Mouse (Mus musculus): ENCODE measurements at regions not wholly inside any gene's neighbourhood (a gene's known extent, or its start where the extent isn't known, plus 50 kb on each side); places are given as distances from the start of the nearest gene placed in this dataset.

DNA sequence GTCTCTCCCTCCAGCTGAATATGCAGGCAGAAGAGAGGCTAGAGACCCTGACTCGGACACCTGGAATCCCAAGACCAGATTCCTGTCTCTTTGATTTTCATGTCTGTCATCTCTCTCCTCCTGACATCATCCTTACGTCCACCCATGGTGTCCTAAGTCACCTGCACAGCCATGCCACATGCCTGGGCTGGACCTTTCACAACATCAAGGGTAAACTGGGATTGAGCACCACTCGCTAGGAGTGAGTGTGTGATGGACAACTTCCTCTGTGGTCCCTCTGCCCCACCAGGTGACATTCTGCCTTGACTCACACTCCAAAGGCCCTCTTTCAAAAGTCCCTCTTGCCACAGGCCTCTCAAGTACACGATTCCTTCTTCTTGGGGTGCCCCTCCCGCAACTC, 244.1 kb downstream of the Bcl11b start:
- no peak for DNase-seq (ENCODE audit: low spot score in 2 of 2)

DNA sequence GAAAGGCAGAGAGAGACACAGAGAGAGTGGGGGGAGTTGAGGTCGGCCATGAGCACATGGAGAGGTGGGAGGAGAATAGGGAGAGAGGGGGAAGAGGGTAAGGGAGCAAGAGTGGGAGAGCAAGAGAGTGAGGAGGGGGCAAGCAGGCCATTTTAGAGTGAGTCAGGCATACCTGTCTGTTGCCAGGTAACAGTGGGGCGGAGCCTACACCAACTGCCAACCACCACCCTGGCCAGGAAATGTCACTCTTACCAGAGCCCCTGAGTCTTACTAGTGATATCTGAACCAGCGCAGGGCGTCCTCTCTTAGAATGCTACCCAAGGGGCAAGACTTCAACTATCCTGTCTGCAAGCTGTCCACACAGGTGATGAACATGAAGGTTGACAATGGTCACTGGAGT, 243.5 kb downstream of the Bcl11b start:
- no peak for DNase-seq (ENCODE audit: low spot score in 2 of 2)

GRCm38 (mm10) chr12:107762140-107762539, 241.3 kb downstream of the Bcl11b start:
- DNase-seq (ENCODE audit: low spot score in 2 of 2): no peak

DNA sequence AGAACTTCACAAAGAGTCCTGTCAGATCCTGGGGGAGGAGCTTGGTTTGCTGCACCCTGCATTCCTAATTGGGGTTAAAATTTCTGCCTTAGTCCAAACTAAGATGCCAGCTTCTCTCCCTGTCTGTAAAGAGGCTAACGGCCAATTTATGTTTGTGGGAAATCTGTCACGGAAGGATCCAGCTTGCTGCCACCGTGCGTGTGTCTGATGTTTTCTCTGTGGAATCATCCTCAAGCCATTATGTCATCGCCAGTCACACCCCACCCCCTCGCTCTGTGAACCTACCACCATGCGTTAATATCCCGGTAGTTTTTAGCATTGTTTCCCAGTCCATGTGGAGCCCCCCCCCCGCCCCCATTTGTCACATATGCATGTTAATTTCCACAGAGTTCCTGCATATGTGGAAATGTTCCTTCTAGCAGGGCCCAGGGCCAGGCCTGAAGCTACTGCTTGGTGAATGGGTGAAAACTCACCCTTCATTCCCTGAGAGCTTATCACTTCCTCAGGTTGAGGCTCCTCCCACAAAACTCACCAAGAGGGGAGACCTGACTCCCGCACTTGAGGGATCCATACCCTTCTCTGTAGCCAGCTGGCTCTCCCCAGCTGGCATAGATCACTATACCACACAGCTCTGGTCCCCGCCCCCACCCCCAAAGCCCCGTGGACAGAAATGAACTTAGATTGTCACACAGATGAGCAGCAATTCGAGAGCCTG, 233.4 kb downstream of the Bcl11b start:
- no peak for DNase-seq (ENCODE audit: low spot score in 2 of 2)

GRCm38 (mm10) chr12:107770516-107770836, 232.9 kb downstream of the Bcl11b start:
- no peak for DNase-seq (ENCODE audit: low spot score in 2 of 2)

- no peak for DNase-seq (ENCODE audit: low spot score in 2 of 2)
Measured at GRCm38 (mm10) chr12:107771325-107771724, 232.1 kb downstream of the Bcl11b start.

GRCm38 (mm10) chr12:107771809-107772208, 231.6 kb downstream of the Bcl11b start:
- DNase-seq (ENCODE audit: low spot score in 2 of 2): no peak

GRCm38 (mm10) chr12:107778046-107778445, 225.4 kb downstream of the Bcl11b start:
- DNase-seq (ENCODE audit: low spot score in 2 of 2): no peak

DNA sequence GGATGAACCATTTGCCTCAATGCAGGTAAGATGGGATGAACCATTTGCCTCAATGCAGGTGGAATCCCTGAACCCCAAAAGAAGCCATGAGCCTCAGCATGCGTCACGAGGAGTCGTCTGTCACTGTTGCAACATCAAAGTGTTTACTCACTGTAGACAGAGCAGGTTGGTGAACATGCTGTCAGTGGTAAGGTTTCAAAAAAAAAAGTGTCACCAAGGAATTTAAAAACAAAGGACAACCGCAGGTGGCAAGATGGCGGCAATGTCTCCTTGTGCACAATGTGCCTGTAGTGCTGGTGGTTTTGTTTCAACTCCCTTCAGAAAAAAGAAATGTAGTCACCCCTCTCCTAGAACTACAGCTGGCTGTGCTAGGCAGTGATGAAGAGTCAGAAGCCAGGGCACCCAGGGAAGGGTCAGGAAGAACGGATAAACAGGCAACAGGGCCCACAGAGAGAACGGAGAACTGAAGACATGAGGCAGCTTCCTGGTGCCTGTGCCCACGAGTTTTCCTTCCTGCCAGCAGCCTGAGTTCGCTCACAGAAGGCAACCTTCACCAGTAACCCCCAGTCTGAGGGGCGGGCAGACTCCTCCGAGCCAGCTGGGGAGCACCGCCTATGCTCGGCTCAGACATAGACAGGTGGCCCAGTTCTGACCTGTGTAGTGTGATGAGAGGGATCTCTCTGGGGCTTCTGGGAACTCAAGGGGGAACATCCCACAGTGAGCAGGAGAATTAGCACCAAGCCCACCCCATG, 223.9 kb downstream of the Bcl11b start:
- DNase-seq (ENCODE audit: low spot score in 2 of 2): no peak

DNA sequence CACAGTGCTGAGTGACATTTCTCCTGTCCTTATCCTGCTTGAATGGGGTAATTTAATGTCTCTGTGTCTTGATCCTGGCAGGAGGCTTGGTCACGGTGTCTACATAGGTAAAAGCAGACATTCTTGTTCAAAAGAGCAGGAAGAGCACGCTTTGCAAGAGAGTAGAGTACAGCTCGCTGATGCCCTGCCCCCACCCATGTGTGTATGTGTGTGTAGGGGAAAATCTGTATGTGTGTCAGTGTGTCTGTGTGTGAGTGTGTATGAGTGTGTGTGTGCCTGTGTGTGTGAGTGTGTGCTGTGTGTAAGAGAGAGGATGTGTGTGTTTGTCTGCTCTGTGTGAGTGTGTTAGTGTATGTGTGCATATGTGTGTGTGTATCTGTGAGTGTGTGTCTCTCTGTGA, 221.3 kb downstream of the Bcl11b start:
- DNase-seq (ENCODE audit: low spot score in 2 of 2): no peak

- DNase-seq (ENCODE audit: low spot score in 2 of 2): no peak
Measured at GRCm38 (mm10) chr12:107783831-107784230, 219.6 kb downstream of the Bcl11b start.

- no peak for DNase-seq (ENCODE audit: low spot score in 2 of 2)
Measured at GRCm38 (mm10) chr12:107789818-107790217, 213.6 kb downstream of the Bcl11b start.

DNA sequence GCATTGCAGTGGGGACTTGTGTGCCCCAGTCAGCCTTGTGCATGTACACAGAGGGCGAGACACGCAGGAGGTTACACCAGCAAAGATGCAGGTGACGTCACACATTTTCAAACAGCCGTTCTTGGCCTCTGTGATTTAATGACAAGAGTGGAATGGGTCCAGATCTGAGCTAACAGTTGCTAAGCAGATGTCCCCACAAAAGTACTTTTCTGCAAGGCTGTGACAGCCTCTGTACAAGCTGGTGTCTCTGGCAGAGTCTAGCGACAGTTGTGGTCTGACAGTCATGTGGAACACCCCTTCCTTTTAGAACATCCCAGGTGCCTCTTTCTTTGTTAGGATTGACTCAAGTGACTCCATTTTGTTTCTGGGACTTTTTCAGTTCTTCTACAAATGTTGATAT, 203.1 kb downstream of the Bcl11b start:
- DNase-seq (ENCODE audit: low spot score in 2 of 2): no peak

GRCm38 (mm10) chr12:107807634-107808033, 195.8 kb downstream of the Bcl11b start:
- no peak for DNase-seq (ENCODE audit: low spot score in 2 of 2)

GRCm38 (mm10) chr12:107808158-107808715, 195.2 kb downstream of the Bcl11b start:
- no peak for DNase-seq (ENCODE audit: low spot score in 2 of 2)

DNA sequence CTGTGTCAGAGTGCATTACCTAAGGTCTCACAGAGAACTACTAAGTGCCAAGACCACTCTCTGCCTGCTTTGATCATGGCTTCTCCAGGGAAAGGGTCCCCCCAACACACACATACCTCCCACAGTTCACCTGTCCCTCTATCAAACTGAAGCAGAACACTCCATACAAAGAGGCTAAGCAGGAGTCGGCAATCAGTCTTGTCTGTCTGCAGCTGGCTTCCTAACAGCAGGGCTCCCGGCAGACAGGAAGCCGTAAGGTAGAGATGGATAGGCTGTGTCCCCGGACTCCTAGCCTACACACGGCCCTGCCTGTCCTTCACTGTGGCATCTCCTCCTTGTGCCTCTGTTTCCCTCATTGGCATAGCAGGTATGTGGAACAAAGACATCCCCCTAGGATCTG, 192.2 kb downstream of the Bcl11b start:
- DNase-seq (ENCODE audit: low spot score in 2 of 2): no peak

- DNase-seq (ENCODE audit: low spot score in 2 of 2): peak; percentile 26 to 42
Measured at GRCm38 (mm10) chr12:107812549-107813335, 190.7 kb downstream of the Bcl11b start.

DNA sequence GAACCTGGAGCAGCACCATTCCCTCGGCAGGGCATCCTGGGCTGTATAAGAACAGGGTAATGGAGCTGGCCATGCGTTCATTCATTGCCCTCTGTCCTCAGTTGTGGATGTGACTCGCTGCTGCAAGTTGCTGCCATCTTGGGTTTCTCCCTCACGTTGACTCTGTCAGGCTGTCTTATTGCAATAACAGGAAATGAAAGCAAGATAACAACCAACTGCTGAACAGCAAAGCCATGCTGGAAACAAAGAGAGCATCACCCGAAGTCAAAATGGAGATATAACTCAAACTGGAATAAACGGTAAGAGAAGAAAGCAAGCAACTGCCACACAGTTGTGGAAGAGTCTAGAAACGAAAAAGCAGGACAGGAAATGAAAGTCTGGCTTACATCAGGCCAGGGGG, 188.5 kb downstream of the Bcl11b start:
- no peak for DNase-seq (ENCODE audit: low spot score in 2 of 2)

DNA sequence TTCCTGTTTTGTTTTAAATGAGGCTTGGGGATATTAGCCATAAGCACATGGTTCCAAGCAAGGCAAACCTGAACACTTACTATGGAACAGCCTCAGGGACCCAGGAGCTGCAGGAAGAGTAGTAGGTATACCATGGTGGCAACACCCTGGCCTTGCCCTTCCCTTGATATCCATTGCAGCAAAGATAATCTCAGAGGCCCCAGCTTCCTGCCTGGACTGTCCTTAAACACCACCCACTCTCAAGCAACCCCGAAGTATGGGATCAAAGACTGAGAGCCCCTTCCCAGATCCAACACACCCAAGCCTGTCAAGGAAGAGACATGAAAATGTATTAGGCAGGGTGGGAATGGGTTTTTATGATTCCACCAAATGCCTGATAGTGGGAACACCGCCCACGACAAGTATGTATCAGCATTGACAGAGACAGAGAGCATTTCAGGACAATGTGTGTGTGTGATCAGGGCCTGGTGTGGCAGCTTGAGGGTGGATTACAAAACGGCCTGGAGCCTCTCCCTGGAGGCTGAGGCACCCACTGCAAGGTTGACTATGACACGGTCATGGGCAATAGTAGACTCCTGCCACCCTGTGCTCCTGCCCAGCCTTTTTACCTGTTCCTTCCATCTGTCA, 179.5 kb downstream of the Bcl11b start:
- DNase-seq (ENCODE audit: low spot score in 2 of 2): no peak

- DNase-seq (ENCODE audit: low spot score in 2 of 2): peak; percentile 21 to 45
Measured at GRCm38 (mm10) chr12:107825921-107826320, 177.5 kb downstream of the Bcl11b start.

DNA sequence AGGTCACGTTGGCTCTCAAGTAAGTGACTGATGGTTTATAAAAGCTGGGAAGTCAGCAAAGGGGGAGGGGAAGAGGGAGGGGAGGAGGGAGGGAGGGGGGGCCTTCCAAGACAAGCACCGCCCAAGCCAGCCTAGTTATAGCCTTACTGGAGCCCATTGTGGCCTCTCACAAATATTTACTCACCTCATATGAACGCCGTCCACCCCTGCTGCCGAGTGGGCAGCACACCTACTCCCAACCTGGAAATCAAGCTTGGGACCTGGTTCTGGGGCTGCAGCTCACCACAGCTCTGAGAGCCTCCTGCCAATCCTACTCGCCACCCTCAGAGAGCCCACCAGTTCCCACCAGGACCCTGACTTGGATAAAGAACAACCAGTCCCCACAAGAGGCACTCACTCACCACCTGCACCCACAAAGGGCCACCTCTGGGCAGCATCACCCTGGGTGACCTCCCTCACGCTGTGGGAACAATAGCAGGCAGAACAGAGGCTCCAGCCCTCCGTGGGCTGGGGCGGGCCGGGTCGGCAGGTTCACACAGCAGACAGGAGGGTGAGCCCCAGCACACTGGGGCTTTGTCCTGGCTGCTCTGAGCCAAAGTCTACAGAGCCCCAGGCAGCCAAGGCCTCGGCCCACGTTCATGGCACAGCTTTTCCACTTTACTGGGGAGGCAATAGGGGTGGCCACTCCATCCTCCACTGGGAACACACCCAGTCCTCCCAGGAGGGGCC, 171.8 kb downstream of the Bcl11b start:
- no peak for DNase-seq (ENCODE audit: low spot score in 2 of 2)
